Mouse (Mus musculus) heart, embryonic 16.5 days (tissue): ENCODE data around the gene Gga3. TPM values are rescaled to one million over a fixed set of nuclear protein-coding genes. Genes with fewer than 3 reads are reported as not detected.

ENCODE experiments used
- ATAC-seq: fragments of 200-750 bp; cut with Nextera tagmentation; replicated peaks from 2 replicates; pipeline ENCODE4 v1.8.0; 2017; ENCODE audit warnings: moderate number of reproducible peaks; ENCODE audit not compliant: insufficient read depth, low FRiP score; ENCODE audit errors: extremely low read depth
- H3K27ac ChIP-seq: fragments of 300-500 bp; sonication (generic); 2 replicates; pipeline ENCODE4 v1.5.1; 2014; ENCODE audit warnings: mild to moderate bottlenecking, low read length, control low read depth, moderate library complexity
- H3K27me3 ChIP-seq: fragments of 300-500 bp; sonication (generic); 2 replicates; pipeline ENCODE4 v1.6.1; 2014; ENCODE audit warnings: low read length, mixed read lengths; ENCODE audit not compliant: control insufficient read depth, insufficient read depth
- H3K36me3 ChIP-seq: fragments of 300-500 bp; sonication (generic); 2 replicates; pipeline ENCODE4 v1.6.1; 2014; ENCODE audit not compliant: control insufficient read depth, insufficient read depth
- H3K4me1 ChIP-seq: fragments of 300-500 bp; sonication (generic); 2 replicates; pipeline ENCODE4 v1.6.1; 2014; ENCODE audit warnings: low read length, mixed read lengths; ENCODE audit not compliant: control insufficient read depth, insufficient read depth
- H3K4me2 ChIP-seq: fragments of 300-500 bp; sonication (generic); 2 replicates; pipeline ENCODE4 v1.6.1; 2014; ENCODE audit warnings: low read depth, mild to moderate bottlenecking, control low read depth, low read length
- H3K4me3 ChIP-seq: fragments of 300-500 bp; sonication (generic); 2 replicates; pipeline ENCODE4 v1.5.1; 2014; ENCODE audit warnings: mild to moderate bottlenecking, control low read depth, low read length
- H3K9ac ChIP-seq: fragments of 300-500 bp; sonication (generic); 2 replicates; pipeline ENCODE4 v1.6.1; 2014; ENCODE audit warnings: low read length, control low read depth
- H3K9me3 ChIP-seq: fragments of 300-500 bp; sonication (generic); replicated peaks from 2 replicates; pipeline ENCODE4 v1.6.1; 2016; ENCODE audit warnings: low read length; ENCODE audit not compliant: control insufficient read depth
- WGBS: fragments of 180-500 bp; shearing (Covaris S2); extraction: QIAGEN DNeasy Blood & Tissue Kit; methylation state at CpG from one replicate; pipeline ENCODE4 v1.1.7; 2014; 5-methylcytosine and 5-hydroxymethylcytosine counted together
- polyA plus RNA-seq: library from polyadenylated mRNA; unstranded; fragments of >200 nt; fragmentation: Nextera tagmentation; extraction: Ambion mirVana; gene quantifications from 2 replicates; pipeline ENCODE4 v1.2.1, GENCODE M21; 2015

Gga3 gene
- polyA plus RNA-seq, 1 experiment from 2014 or later = 18.8 TPM

DNA sequence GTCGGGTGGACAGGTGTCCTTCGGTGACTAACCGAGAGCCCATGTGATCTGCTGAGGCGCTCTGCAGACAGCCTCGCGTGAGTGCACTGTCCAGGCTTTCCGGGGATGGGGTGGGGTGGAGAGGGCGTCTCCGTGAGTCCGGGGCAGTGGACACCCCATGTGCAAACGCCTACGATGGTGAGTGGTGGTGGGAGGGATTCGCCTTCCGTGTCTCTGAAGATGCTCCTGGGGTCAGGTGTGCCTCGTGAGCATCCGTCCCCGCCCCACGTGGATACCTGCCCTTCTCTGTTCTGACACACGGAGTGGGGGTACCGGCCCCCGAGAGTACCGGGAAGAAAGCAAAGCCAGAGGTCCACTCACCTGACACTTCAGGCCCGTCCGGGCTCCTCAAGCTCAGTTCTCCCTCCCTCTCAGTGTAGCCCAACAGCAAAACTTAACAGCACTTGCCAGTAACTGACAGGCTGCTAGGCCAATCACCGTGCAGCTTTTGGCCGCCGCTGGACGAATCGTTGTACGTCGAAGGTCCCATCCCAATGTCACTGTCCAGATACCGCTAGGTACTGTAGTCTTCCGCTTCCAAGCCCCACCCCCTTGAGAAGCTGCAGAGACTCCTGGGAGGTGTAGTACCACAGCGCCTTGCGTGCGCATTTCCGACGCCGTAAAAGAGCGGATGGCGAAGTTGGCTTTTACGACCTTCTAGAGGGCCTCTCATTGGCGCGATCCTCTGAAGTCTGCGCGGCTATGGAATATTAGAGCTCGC, 24.0 kb upstream of the Gga3 start, which contains the start of gene Slc25a19:
Gene Slc25a19, minus strand, starts transcription at position 591 of the 760 bp plus-strand sequence.
- under 1% methylated on average over 47 of the region's 47 CpGs for WGBS

DNA sequence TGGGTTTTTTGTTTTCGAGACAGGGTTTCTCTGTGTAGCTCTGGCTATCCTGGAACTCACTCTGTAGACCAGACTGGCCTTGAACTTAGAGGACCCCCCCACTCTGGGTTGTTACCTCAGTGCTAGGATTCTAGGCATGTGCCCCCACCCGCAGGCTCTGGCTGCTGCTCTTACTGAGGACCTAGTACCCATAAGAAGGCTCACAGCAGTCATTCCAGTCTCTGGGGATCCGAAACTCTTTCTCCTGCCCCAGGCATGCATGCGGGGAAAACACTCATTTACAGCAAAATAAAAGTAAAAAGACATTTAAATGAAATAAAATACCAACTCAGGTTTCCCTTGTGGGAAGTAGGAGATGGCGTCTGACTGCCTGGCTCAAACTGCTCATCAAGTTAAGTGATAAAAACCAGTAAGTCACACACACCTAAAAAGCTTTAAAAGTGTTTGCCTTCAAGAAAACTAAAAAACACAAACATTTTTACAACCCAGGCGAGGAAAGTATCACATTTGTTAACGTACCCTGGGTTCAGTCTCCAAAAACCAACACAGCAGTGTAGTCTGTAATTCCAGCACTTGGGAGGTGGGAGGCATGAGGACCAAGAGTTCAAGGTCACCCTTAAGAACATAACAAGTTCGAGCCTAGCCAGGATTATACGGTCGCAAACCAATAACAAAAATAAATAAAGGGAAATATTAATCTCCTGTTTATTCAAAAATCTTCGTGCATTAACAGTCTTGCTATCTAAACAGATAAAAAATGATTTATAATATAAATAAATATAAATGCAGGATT, 23.2 kb upstream of the Gga3 start:
- Histone ChIP-seq H3K9ac (peak overlapping the region; percentile 82), H3K27ac (peak overlapping the region; percentile 47), H3K36me3 (peaks cover 11% of the 10 kb centered on the region), H3K4me1 (peaks cover 3% of the 10 kb centered on the region), H3K4me3 (peak overlapping the region; percentile 81), H3K27me3 (no peaks in the 10 kb centered on the region), H3K4me2 (peak overlapping the region; percentile 86), H3K9me3 (no peaks in the 10 kb centered on the region)
- 46% methylated on average over 11 of the region's 11 CpGs for WGBS
- no peak for ATAC-seq

More for the DNA sequence above, 24.0 kb upstream of the Gga3 start, which contains the start of gene Slc25a19:
- H3K9ac ChIP-seq = peak within 1 kb of the TSS; percentile 82
- peak within 1 kb of the TSS; percentile 47 for H3K27ac ChIP-seq
- H3K4me2 ChIP-seq = peak within 1 kb of the TSS; percentile 86
- peaks cover 5% of the 10 kb centered on the region for H3K36me3 ChIP-seq
- H3K4me1 ChIP-seq = peaks cover 3% of the 10 kb centered on the region
- H3K9me3 ChIP-seq = no peaks in the 10 kb centered on the region
- H3K27me3 ChIP-seq = no peaks in the 10 kb centered on the region
- peak within 1 kb of the TSS; percentile 81 for H3K4me3 ChIP-seq
- peak; percentile 99 for ATAC-seq

DNA sequence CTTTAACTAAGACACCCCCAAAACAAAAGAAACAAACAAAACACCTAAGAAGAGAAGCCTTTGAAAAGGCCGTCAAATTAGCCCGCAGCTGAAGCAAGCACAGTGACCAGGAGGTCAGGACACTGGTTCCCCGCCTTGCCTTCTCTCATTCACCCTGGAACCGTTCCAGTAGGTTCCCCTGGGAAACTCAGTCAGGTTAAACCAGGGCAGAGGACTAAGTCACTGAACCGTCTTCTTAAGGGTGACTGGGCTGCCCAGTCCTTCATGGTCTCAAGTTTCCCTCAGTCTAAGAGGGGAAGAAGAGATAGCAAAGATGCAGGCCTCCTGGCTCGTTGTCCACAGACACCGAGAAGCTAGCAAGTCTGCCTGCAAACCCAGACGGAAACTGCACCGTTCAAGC, 22.0 kb upstream of the Gga3 start:
- Histone ChIP-seq H3K27ac (no peak overlapping the region), H3K4me1 (peaks cover 3% of the 10 kb centered on the region), H3K9me3 (no peaks in the 10 kb centered on the region), H3K4me2 (no peak overlapping the region), H3K27me3 (no peaks in the 10 kb centered on the region), H3K36me3 (peaks cover 13% of the 10 kb centered on the region), H3K9ac (no peak overlapping the region), H3K4me3 (no peak overlapping the region)
- no peak for ATAC-seq
- WGBS = 74% methylated on average over 9 of the region's 9 CpGs

DNA sequence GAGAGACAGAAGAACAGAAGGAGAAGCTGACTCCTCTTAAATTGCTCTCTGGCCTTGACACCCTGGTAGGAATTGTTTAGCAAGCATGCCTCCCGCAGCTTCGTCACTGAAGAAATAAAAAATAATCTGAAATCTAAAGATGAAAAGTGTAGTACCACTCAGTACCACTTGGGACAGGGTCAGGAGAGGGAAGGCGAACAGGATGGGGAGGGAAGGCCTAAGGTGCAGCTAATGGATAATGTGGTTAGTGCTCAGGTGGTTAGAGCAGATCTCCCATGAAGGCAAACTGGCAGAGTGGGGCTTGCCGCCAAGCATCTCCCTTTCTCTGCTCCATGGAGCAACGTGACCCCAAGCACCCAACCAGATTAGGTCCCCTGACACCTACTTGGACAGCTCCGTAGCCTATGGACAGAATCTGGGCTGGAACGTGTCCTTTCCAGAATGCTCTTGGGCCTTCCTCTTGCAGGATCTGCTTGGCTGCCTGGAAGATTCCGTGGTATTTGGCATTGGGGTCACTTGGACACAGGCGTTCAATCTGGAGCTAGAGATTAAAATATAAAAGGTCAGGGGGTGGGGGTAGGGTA, 19.7 kb upstream of the Gga3 start:
- Histone ChIP-seq H3K4me3 (no peak overlapping the region), H3K9me3 (no peaks in the 10 kb centered on the region), H3K27me3 (no peaks in the 10 kb centered on the region), H3K36me3 (peaks cover 22% of the 10 kb centered on the region), H3K27ac (no peak overlapping the region), H3K9ac (no peak overlapping the region), H3K4me2 (no peak overlapping the region), H3K4me1 (peaks cover 3% of the 10 kb centered on the region)
- 73% methylated on average over 9 of the region's 9 CpGs for WGBS
- no peak for ATAC-seq

DNA sequence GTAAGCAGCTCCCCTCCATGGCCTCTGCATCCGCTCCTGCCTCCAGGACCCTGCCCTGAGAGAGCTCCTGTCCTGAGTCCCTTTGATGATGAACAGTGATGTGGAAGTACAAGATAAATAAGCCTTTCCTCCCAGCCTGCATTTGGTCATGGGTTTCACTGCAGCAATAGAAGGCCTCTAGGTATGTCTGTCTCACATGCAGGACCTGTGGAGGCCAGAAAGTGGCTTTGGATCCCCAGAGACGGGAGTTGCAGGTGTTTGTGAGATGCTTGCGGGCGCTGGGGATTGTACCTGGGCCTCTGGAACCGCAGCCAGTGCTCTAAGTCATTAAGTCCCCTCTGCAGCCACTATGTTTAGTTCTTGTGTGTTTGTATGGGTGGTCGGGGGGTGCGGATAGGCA, 16.1 kb upstream of the Gga3 start:
- Histone ChIP-seq H3K9ac (no peak overlapping the region), H3K36me3 (peaks cover 25% of the 10 kb centered on the region), H3K27ac (no peak overlapping the region), H3K27me3 (no peaks in the 10 kb centered on the region), H3K4me3 (no peak overlapping the region), H3K4me2 (no peak overlapping the region), H3K4me1 (peaks cover 6% of the 10 kb centered on the region; the same call in 1 of the 2 replicates), H3K9me3 (no peaks in the 10 kb centered on the region)
- WGBS = 94% methylated on average over 7 of the region's 7 CpGs
- ATAC-seq = no peak

DNA sequence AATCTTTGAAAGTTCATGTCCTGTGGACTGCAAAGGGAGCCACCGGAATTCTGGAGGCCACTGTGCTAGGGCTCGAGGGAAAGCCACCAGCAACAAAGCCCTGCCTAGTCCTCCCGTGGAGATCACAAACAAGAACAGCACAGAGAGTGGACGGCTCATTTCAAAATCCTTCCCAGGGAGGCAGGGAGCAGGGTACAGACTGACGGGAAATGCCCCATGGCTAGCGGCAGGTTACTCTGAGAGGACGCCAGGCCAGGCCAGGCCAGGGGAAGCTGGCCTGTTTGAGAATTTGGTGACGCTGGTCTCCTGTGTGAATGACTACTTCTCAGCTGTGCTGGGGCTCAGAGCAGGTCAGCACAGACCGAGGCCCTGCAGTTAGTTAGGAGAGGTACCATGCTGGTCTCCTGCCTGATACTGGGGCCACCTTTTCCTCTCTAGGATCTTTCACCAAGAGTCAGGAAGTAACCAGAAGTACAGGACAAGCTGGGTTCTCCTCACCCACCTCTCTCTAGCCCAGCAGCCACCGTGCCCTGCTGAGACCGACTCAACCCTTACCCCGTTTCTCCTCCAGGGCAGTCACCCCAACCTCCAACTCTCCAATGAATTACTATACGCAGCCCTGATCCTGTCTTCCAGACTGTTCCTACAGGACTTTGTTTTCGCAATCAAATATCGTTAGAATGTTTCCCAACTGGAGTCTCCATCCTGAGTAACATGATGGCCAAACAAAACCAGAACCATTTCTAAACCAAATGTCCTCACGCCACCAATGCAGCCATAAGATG, 15.1 kb upstream of the Gga3 start:
- no peak for ATAC-seq

DNA sequence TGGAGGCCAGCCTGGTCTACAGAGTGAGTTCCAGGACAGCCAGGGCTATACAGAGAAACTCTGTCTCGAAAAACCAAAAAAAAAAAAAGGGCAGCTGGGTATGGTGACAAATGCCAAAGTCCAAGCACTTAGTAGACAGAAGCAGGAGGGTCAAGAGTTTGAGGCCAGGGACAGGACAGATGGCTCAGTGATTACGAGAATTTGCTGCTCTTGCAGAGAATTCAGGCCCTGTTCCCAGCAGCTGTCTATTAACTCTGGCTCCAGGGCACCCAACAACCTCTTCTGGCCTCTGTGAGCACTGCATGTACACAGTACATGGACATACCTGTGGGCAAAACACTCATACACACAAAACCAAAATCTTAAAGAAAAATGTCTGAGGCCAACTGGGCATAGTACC, 14.2 kb upstream of the Gga3 start:
- Histone ChIP-seq H3K4me1 (peaks cover 16% of the 10 kb centered on the region), H3K4me2 (no peak overlapping the region), H3K27ac (no peak overlapping the region), H3K27me3 (no peaks in the 10 kb centered on the region), H3K9ac (no peak overlapping the region), H3K9me3 (no peaks in the 10 kb centered on the region), H3K36me3 (peaks cover 21% of the 10 kb centered on the region), H3K4me3 (no peak overlapping the region)
- ATAC-seq = no peak
- WGBS = 84% methylated on average over 2 of the region's 2 CpGs

More for the DNA sequence above, 15.1 kb upstream of the Gga3 start:
- Histone ChIP-seq H3K36me3 (peaks cover 25% of the 10 kb centered on the region), H3K4me3 (no peak overlapping the region), H3K4me2 (no peak overlapping the region), H3K9ac (no peak overlapping the region), H3K27ac (no peak overlapping the region), H3K4me1 (peaks cover 9% of the 10 kb centered on the region), H3K27me3 (no peaks in the 10 kb centered on the region), H3K9me3 (no peaks in the 10 kb centered on the region)
- 89% methylated on average over 16 of the region's 16 CpGs for WGBS

DNA sequence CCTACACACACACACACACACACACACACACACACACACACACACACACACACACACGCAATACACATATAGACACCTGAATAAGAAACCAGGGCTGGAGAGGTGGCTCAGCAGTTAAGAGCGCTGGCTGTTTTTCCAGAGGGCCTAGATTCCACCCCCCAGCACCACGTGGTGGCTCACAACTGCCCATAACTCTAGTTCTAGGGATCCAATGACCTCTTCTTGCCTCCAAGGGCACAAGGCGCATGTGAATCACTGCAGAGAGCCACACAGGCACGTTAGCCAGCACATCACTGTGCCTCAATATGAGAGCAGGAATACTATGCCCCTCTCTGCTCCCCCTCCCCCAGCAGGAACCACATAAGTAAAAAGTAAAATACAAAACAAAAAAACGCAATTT, 13.0 kb upstream of the Gga3 start:
- WGBS = 72% methylated on average over 6 of the region's 6 CpGs
- peaks cover 14% of the 10 kb centered on the region for H3K36me3 ChIP-seq
- no peak for ATAC-seq
- no peak overlapping the region for H3K9ac ChIP-seq
- no peaks in the 10 kb centered on the region for H3K27me3 ChIP-seq
- no peak overlapping the region for H3K4me3 ChIP-seq
- H3K27ac ChIP-seq = no peak overlapping the region
- no peak overlapping the region for H3K4me2 ChIP-seq
- peaks cover 16% of the 10 kb centered on the region for H3K4me1 ChIP-seq
- H3K9me3 ChIP-seq = no peaks in the 10 kb centered on the region
